Mouse (Mus musculus) large intestine, adult 2 months (tissue): ENCODE data around the gene Helb. TPM values are rescaled to one million over a fixed set of nuclear protein-coding genes. Genes with fewer than 3 reads are reported as not detected.
"Not testable (repeated sequence)": the region's sequence is repeated elsewhere in the genome, so short reads cannot be mapped to it uniquely, and the experiment has no call there.

Experiments
- DNase-seq: peaks from one replicate; pipeline ENCODE4 v3.0.0-alpha.2; 2012; ENCODE audit warnings: low read depth, low spot score
- WGBS: fragments of 180-500 bp; shearing (Covaris S2); methylation state at CpG from one replicate; pipeline ENCODE4 v1.1.7; 2018; 5-methylcytosine and 5-hydroxymethylcytosine counted together
- polyA plus RNA-seq: library from polyadenylated mRNA; depleted of rRNA; stranded (reverse); fragments of >200 nt; gene quantifications from 2 replicates; pipeline ENCODE4 v1.2.3, GENCODE M21; 2012; rRNA removed

Gene Helb
- polyA plus RNA-seq = 4.8 and 7.4 TPM in 2 replicates

DNA sequence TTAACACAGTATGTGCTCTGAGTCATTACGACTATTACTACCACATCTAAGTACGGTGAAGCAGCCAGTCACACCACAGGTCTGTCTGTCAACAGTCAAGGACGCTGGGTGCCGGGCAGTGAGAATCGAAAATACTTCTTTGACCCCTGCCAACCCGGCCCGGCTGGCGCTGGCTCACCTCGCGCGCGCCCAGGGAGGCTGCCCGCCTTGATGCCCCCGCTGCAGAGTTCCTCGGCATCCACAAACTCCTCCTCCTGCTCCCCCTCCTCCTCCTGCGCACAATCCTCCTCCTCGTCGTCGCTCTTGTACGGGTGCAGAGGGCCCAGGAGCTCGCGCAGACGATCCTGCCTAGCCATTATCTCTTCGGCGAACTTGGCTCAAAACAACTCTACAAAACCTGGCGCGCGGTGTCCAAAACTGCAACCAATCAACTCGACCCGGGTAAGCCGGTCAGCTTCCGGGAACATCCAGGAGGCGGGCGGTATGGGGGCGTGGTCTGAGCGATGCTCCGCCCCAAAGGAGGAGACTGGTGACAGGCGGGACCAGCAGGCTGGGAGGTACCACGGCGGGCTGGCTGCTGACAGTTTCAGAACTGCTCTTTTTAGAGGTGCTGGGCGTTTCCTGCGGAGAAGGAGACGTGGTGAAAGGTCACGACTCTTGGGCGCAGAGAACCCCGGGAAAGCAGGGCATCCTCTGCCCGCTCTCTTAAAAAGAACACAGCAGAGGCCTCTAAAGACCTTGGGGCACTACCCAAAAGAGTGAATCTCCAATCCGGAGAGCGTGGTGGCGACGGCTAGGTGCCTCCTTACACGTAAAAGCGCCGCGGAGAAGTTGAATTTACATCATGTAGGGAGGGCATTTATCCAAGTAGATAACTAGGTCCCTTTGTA lies at the start of gene Helb:
Gene Helb (minus strand): TSS at position 481 of the 890 bp plus-strand sequence.
- DNase-seq = peak; percentile 91
- WGBS = under 1% methylated on average over 55 of the region's 55 CpGs

DNA sequence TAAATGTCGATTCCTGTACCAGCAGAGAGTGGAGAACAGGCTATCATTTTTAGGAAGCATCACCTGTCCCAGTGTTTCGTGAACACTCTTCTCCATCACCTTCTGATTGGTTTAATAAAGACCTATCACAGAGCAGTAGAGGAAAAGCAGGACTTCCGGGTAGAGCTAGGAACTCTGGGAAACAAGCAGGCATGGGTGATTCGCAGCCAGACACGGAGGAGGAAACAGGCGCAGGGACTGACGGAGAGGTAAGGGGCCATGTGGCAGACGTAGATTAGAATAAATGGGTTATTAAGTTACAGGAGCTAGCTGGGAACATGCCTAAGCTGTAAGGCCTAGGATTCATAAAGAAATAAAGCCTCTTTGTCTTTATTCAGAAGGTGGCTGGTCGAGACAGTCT lies 47.7 kb upstream of the Helb start:
- WGBS = 83% methylated on average over 9 of the region's 9 CpGs
- DNase-seq = no peak

DNA sequence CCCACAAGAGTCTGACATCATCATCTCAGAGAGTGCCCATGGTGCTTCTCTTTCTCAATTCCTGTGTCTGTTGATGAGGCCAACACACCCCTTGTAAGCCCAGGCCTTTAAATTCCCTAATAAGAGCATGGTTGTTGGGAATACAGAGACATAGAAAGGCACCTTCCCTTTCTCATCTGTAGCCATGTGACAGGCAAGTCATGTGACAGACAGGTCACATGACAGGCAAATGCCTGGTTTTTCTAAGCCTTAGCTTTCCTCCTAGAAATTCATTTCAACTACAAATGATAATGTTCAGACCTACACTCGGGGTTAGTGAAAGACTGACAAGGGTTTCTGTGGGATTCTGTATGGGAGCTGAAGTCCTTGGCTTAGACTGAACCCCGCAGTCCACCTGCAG lies 41.1 kb upstream of the Helb start:
- WGBS = 88% methylated on average over 2 of the region's 2 CpGs
- no peak for DNase-seq

DNA sequence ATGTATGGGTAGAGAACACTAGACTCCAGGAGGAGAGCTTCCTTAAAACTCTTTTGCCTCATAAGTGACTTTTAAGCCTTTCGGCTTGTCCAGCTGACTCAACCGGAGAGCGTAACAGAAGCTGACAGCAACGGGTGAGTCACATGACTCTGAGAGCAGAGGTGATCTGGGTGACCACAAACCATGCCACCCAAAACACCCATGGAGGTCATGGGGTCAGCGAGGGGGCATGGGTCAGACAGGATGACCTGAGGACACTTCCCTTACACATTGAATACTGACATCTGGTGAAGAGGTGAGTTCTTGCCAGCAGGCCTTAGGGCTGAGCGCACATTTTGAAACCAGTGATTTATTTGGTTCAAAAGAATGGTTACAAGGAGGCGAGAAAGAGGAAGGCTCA lies 38.9 kb upstream of the Helb start:
- DNase-seq = no peak
- WGBS = 91% methylated on average over 7 of the region's 7 CpGs

DNA sequence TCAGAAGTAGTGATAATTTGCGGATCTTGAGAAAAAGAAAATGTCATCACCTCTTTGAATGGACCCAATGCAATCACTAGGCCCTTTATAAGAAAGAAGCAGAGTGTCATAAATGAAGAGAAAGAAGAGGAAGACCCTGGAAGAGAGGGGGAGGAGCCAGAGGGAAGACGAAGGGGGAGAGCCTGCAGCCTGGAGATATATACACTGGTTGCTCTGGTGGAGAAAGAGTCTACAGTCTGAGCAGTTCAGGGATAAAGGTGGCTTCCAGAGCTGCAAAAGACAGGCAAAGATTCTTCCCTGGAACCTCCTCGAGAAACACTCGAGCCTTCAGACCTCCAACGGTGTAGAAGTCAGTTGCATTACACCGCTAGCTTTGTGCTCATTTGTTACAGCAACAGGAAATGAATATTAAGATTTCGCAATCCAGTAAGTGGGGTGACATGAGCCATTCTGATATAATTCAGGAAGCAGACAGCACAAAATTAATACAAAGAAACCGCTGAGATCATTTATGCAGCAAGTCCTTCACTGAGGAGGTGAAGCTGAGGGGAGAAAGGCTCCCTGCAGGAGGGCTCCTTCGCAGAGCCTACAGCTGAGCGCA lies 28.2 kb upstream of the Helb start:
- 51% methylated on average over 10 of the region's 10 CpGs for WGBS
- DNase-seq = no peak

DNA sequence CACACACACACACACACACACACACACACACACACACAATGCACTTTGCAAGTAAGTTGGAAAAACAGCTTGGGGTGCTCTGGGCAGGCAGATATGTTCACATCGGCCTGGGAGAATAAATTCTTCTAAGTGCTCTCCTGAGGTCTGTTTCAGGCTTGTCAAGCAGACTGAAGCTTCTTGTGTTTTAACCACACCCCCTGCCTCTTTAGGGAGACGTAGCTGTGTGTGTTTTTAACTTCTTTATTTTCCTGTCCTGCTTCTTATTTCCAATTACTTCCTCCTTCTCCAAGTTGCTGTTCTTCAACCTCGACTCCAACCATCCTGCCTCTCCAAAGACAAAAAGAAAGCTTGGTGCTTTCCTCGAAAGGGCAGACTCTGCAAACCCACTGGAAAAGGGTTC lies 27.4 kb upstream of the Helb start:
- WGBS = 48% methylated on average over 4 of the region's 4 CpGs
- no peak for DNase-seq

DNA sequence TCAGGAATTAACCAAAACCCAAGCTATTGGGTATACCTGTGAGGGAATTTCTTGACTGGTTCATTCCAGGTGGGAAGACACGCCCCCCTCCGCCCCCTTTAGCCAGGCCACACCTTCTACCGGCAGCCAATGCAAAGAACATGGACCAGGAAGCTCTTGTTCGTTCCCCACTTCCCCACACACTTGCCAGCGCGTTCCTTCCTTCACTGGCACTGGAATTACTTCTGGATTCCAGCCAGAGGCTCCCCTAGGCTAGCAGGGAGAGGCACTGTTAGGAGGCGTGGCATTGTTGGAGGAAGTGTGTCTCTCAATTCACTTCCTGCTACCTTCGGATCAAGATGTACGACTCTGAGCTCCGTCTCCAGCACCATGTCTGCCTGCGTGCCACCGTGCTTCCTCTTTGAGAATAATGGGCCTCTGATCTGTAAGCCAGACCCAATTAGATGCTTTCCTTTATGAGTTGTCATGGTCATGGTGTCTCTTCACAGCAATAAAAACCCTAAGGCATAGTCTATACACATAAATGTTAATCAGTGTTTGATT lies 23.3 kb upstream of the Helb start:
- 36% methylated on average over 12 of the region's 12 CpGs for WGBS
- DNase-seq = peak; percentile 64

DNA sequence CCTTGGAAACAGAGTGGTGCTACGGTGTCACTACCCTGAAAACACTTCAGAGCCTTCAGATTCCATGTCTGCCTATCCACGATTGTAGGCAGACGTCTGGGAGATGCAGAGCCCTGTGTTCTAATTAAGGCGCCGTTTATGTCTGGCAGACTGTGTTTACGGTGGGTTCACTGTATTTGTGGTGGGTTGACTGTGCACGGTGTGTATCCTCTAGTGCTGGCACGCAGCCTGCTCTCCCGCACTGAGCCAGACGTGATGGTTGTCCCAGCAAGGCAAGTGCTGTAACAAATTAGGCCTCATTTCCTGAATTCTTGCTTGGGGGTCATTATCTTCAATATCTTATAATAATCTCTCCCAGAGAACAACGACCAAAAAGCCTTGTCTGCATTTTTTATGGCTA lies 20.9 kb upstream of the Helb start:
- 53% methylated on average over 11 of the region's 11 CpGs for WGBS
- DNase-seq = no peak

DNA sequence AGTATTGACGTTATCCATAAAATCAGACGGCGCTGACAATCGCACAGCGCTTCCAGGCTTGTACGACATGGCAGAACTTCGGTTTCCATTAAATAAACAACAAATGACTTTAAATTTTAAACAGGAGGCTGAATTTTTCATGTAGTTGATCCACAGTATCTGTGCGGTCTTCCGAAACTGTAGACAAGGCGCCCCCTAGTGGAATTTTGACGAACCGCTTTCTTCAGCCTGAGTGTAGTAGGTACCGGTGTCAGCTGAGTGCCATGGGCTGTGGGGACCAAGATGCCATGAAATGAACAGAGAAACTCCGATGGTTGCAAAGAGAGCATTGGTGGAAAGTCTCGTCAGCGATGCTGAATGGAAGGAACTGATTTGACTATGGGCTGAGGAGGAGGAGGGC lies 17.8 kb upstream of the Helb start:
- DNase-seq = no peak
- 73% methylated on average over 16 of the region's 16 CpGs for WGBS

DNA sequence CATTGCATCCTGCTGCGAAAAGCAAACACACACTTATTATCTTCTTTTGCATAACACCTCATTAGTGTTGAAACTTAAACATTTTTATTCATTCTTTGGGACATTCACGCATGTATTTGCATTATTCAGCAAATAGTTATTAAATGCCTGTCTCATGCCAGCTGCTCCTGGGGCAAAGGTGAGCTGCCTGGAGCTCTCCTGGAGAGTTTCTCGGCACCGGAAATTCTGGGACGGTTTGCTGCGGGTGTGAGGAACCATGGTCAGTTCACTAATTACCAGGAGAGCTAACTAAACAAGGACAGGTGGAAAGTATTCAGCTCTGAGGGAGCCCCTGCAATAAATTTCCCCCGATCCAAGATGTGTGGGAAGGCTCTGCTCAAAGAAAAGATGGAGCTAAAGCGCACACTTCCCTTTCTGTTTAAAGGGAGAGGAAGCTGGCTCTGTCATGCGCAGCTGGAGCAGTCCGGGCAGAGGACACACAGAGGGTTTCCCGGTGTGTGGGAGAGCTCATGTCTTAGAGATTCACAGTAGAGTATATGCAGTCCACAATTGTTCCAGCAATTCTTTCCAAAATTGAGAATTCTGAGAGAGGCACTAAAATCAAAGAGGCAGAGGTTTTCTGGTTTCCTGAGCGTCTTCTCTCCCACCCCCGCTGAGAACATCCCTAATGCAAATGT lies 16.0 kb upstream of the Helb start:
- DNase-seq = no peak
- 20% methylated on average over 13 of the region's 13 CpGs for WGBS

DNA sequence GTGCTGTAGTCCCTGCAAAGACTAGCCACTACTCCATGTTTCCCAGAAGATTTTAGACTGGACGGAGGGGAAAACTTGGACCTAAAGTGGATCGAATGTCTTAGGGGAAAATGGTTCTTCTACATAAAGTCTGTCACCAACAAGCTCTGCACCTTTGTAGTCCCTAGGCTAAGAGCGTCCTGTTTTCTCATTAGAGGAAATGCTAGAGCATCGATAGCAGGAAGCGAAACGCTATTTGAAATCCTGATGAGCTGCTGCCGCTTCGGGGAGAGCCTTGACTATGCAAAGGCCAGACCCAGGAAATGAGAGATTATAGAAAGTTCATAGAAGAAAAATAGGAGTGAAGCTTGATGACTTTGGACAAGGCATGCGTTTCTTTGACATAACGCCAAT lies 12.7 kb upstream of the Helb start:
- WGBS = 76% methylated on average over 10 of the region's 10 CpGs
- no peak for DNase-seq

DNA sequence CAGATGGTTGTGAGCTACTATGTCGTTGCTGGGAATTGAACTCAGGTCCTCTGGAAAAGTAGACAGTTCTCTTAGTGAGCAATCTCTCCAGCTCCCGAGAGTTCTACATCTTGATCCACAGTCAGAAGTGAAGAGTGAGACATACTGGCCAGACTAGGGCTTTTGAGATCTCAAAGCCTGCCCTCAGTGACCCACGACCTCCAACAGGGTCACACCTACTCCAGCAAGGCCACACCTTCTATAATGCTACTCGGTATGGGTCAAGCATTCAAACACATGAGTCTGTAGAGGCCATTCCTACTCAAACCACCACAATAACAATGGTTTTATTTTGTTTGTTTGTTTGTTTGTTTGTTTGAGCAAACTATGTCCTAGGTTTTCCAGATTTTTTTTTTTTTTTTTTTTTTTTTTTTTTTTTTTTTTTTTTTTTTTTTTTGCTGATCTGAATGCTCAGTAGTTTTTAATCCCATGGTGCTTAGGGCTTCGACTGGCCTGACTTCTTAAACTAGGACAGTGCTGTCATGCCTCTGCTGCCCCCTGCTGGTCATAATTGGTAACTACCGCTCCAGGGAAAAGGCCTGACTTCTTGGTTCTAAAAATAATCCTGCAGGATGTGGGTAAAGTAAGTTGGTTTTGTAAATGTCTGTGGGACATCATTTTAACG lies 12.1 kb upstream of the Helb start:
- 48% methylated on average over 7 of the region's 7 CpGs for WGBS
- DNase-seq = peak; percentile 35

DNA sequence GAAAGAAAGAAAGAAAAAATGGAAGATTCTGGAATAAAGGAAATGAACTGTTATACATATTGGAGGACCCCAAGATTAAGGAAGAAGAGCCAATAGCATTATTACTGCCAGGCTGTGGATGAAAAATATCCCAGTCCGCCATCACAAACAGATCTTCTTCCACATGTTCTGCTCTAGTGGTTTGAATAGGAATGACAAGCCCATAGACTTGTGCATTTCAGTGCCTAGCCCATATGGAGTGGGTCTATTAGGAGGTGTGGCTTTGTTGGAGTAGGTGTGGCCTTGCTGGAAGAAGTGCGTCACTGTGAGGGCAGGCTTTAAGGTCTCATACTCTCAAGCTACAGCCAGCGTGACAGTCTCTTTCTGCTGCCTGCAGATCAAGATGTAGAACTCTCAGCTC lies 10.9 kb upstream of the Helb start:
- 83% methylated on average over 3 of the region's 3 CpGs for WGBS
- DNase-seq = no peak

DNA sequence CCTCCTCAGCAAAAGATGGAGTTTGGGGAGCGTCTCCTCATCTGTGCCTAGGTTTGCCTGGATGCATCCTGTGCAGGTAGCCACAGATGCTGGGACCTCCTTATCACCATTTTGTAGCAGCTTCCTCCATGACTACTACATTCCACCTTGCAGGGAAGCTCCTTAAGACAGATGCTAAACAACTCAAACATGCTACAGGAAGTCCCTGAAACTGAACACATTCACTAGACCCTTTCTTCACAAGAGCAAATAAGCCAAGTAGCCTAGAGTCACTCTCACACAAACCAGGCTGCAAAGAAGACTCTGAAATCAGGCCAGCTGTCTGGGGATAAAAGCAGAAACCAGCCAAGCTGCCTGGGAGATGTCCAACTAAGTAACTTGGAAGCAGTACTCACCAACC lies 2.5 kb upstream of the Helb start:
- DNase-seq = no peak
- WGBS = 92% methylated on average over 1 of the region's 1 CpGs

DNA sequence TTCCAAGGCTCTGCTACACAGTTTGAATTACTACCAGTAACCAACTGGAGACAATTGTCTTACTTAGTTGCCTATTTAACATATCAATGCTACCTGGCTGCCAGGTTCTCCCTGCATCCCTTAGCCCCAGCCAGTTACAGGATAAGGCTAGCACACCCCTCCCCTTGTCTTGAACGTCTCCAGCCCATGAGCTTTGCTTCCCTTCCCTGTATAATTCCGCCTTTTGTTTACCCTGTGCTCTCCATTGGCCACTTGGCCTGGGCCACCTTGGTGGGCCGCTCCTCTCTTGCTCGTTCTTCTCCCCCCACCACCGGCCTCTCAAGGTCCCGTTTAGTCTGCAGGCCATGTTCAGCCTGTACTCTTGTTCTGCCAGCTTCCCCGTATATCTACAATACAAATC lies 1.7 kb upstream of the Helb start:
- no peak for DNase-seq
- WGBS = 70% methylated on average over 7 of the region's 7 CpGs

DNA sequence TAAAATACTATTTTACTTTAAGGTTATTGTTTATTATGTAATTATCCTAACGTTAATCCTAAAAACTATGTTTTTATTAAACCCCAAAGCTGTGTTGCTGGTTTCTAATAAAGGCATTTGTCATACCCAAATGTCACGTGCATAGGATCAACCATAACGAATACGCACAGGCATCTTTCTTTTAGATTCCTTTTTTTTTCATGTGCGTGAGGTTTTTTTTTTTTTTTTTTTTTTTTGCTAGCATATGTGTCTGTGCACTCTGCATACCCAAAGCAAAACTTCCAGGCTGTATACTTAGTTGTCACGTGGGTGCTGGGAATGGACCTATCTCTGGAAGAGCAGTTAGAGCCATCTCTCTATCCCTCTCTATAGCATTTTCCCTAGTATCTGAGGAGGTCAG lies 1.2 kb upstream of the Helb start:
- no peak for DNase-seq
- 85% methylated on average over 6 of the region's 6 CpGs for WGBS

DNA sequence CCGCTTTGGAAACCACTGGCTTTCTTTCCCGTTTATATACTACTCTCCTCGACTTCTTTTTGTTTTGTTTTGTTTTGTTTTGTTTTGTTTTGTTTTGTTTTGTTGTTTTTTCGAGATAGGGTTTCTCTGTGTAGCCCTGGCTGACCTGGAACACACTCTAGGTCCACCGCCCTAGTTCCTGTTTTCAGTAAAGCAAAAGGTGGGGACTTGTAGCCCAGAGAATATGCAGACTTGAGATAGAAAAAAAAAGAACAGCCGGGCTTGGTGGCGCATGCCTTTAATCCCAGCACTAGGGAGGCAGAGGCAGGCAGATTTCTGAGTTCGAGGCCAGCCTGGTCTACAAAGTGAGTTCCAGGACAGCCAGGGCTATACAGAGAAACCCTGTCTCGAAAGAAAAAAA lies 695 bp upstream of the Helb start:
- 57% methylated on average over 9 of the region's 9 CpGs for WGBS
- DNase-seq = not testable (repeated sequence)

DNA sequence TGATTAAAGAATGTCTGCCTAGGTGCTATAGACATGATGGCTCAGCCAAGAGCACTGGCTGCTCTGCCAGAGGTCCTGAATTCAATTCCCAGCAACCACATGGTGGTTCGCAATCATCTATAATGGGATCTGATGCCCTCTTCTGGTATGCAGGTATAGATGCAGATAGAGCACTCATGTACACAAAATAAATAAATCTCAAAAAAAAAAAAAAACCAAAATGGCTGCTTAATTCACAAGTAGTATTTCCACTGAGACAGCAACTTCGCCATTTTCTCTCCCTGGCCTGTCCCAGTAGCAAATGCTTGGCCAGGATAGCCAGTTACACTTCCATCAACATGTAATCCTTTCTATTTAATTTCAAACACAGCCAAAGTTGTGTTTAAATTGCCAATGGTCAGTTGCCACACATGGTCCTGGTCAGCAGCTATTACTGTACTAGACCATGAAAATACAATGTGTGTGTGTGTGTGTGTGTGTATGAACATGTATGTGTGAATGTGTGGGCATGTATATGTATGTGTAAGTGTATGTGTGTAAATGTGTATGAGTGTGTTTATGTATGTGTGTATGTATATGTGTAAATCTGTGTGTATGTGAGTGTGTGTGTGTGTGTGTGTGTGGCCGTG lies 982 bp downstream of the Helb start:
- DNase-seq = no peak
- 69% methylated on average over 3 of the region's 3 CpGs for WGBS

DNA sequence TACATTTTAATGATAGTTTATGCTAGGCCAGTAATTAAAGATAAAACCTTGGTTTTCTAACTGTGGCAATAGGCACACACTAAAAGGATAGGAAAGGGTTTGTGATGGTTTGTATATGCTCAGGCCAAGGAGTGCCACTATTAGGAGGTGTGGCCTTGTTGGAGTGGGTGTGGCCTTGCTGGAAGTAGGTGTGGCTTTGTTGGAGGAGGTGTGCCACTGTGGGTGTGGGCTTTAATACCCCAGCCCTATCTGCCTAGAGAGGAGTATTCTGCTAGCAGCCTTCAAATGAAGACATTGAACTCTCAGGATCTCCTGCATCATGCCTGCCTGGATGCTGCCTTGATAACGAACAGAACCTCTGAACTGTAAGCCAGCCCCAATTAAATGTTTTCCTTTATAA lies 12.0 kb downstream of the Helb start:
- no peak for DNase-seq
- WGBS = 96% methylated on average over 1 of the region's 1 CpGs

DNA sequence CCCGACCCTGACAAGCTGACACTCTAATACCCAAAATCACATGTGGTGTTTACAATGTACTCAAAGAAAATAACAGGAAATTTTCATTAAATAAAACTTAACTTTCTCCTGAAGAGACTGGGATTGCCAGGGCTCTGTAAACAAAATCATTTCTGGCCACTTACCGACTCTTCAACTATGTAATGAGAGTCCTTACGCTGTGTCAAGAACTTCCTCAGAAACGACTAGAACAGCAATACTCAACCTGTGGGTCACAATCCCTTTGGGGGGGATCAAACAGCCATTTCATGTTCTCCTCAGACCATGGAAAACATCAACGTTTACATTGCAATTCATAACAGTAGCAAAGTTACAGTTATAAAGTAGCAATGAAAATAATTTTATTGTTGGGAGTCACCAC lies 15.2 kb downstream of the Helb start:
- 73% methylated on average over 5 of the region's 5 CpGs for WGBS

More for the DNA sequence above, 15.2 kb downstream of the Helb start:
- DNase-seq = no peak
